Mouse (Mus musculus): ENCODE results near the gene Pcsk7. TPM values are rescaled to one million over a fixed set of nuclear protein-coding genes. Genes with fewer than 3 reads are reported as not detected.
A peak's percentile ranks its signal among the peaks of the same experiment; 100 is the strongest.

The Pcsk7 gene
- polyA plus RNA-seq, 1 experiment from 2014 or later: 8.4 TPM

GRCm38 (mm10) chr9:45942916-45943315 is 36.6 kb downstream of the Pcsk7 start:
- H3K27ac ChIP-seq (ENCODE audit: low read length): peak overlapping the region; percentile 26; the same call in 1 of the 2 replicates
- peaks cover 2% of the 10 kb centered on the region; the same call in 1 of the 2 replicates for H3K9me3 ChIP-seq (replicated peaks; ENCODE audit: control insufficient read depth, low read length)
- no peak overlapping the region for H3K4me3 ChIP-seq (ENCODE audit: low read depth, low read length)
- H3K4me2 ChIP-seq (ENCODE audit: low read depth, low read length): peak overlapping the region; percentile 28; the same call in 1 of the 2 replicates
- WGBS (ENCODE audit: insufficient replicate concordance): 38% methylated on average over 8 of the region's 8 CpGs
- peak; percentile 77 for ATAC-seq (ENCODE audit: low read depth)
- peaks cover 26% of the 10 kb centered on the region for H3K36me3 ChIP-seq (ENCODE audit: control insufficient read depth, insufficient read depth)
- no peak overlapping the region for H3K9ac ChIP-seq (ENCODE audit: low read depth, low read length)
- H3K27me3 ChIP-seq (ENCODE audit: control insufficient read depth, insufficient read depth, low read depth, low read length): no peaks in the 10 kb centered on the region
- peaks cover 34% of the 10 kb centered on the region for H3K4me1 ChIP-seq (ENCODE audit: control insufficient read depth, low read depth, low read length)

DNA sequence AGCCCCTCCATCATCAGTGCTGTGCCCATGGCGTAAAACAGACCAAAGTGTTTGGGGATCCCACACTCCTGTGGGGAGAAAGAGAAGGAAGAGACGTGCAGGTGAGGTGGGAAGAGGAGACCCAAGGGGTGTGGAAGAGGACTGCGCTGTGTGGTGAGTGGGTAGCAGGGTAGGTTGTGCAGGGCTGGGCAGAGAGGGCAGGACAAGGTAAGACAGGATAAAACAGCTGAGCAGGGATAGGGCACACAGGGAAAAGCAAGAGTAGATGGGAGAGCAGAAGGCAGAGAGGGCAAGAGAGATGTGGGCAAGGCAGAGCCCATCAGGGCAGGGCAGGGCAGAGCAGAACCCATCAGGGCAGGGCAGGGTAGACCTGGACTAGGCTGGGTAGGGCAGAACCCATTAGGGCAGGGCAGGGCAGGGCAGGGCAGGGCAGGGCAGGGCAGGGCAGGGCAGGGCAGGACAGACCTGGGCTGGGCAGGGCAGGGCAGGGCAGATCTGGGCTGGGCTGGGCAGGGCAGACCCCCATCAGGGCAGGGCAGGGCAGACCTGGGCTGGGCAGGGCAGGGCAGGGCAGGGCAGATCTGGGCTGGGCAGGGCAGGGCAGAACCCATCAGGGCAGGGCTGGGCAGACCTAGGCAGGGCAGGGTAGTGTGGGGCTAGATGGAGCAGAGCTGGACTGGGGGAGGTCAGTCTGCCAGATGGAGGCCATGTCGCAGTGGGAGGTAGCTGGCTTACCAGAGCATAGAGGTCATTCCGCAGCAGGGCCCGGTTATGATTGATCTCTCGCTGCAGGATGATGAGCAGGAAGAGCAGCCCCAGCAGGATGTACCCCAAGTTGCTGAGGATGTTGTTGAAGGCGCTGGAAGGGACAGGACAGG is 37.6 kb downstream of the Pcsk7 start:
- Histone ChIP-seq H3K4me1 (ENCODE audit: control insufficient read depth, low read depth, low read length) (peaks cover 34% of the 10 kb centered on the region), H3K9me3 (replicated peaks; ENCODE audit: control insufficient read depth, low read length) (peaks cover 2% of the 10 kb centered on the region; the same call in 1 of the 2 replicates), H3K36me3 (ENCODE audit: control insufficient read depth, insufficient read depth) (peaks cover 26% of the 10 kb centered on the region), H3K27me3 (ENCODE audit: control insufficient read depth, insufficient read depth, low read depth, low read length) (no peaks in the 10 kb centered on the region), H3K4me2 (ENCODE audit: low read depth, low read length) (no peak overlapping the region), H3K9ac (ENCODE audit: low read depth, low read length) (no peak overlapping the region), H3K27ac (ENCODE audit: low read length) (0 out of 2 replicates have a peak overlapping the region, but pooled peaks have one; percentile 26), H3K4me3 (ENCODE audit: low read depth, low read length) (no peak overlapping the region)
- 86% methylated on average over 8 of the region's 8 CpGs for WGBS (ENCODE audit: insufficient replicate concordance)
- ATAC-seq (ENCODE audit: low read depth): peak; percentile 62

- Histone ChIP-seq H3K4me1 (ENCODE audit: control insufficient read depth, low read depth, low read length) (peaks cover 34% of the 10 kb centered on the region), H3K4me2 (ENCODE audit: low read depth, low read length) (no peak overlapping the region), H3K9ac (ENCODE audit: low read depth, low read length) (no peak overlapping the region), H3K27ac (ENCODE audit: low read length) (no peak overlapping the region), H3K9me3 (replicated peaks; ENCODE audit: control insufficient read depth, low read length) (peaks cover 2% of the 10 kb centered on the region; the same call in 1 of the 2 replicates), H3K4me3 (ENCODE audit: low read depth, low read length) (no peak overlapping the region), H3K27me3 (ENCODE audit: control insufficient read depth, insufficient read depth, low read depth, low read length) (no peaks in the 10 kb centered on the region), H3K36me3 (ENCODE audit: control insufficient read depth, insufficient read depth) (peaks cover 31% of the 10 kb centered on the region)
- WGBS (ENCODE audit: insufficient replicate concordance): 36% methylated on average over 13 of the region's 13 CpGs
- no peak for ATAC-seq (ENCODE audit: low read depth)
These were observed 38.5 kb downstream of the Pcsk7 start for GRCm38 (mm10) chr9:45944506-45945400.

DNA sequence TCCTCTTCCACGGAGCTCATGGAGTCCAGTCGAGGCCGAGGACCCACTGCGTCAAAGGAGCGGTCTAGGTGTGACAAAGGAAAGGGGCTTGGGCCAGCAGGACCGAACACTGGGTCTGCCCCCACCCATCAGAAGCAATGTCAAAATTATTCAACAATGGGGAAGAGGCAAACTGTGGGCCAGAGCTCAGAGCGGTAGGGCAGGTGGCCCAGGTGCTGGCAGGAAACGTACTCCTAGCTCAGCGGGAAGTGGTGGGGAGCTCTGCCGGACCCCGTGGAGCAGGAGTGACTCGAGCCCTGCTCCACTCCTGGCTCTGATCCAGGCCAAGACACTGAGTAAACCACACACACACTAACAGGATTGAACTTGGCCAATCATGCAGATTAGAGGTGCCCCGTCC is 39.4 kb downstream of the Pcsk7 start:
- H3K27me3 ChIP-seq (ENCODE audit: control insufficient read depth, insufficient read depth, low read depth, low read length): no peaks in the 10 kb centered on the region
- no peak overlapping the region for H3K4me3 ChIP-seq (ENCODE audit: low read depth, low read length)
- peaks cover 35% of the 10 kb centered on the region for H3K36me3 ChIP-seq (ENCODE audit: control insufficient read depth, insufficient read depth)
- peaks cover 2% of the 10 kb centered on the region; the same call in 1 of the 2 replicates for H3K9me3 ChIP-seq (replicated peaks; ENCODE audit: control insufficient read depth, low read length)
- H3K27ac ChIP-seq (ENCODE audit: low read length): no peak overlapping the region
- WGBS (ENCODE audit: insufficient replicate concordance): 87% methylated on average over 13 of the region's 13 CpGs
- peaks cover 34% of the 10 kb centered on the region for H3K4me1 ChIP-seq (ENCODE audit: control insufficient read depth, low read depth, low read length)
- no peak for ATAC-seq (ENCODE audit: low read depth)
- H3K4me2 ChIP-seq (ENCODE audit: low read depth, low read length): no peak overlapping the region
- H3K9ac ChIP-seq (ENCODE audit: low read depth, low read length): no peak overlapping the region

GRCm38 (mm10) chr9:45946182-45946871 is 40.0 kb downstream of the Pcsk7 start:
- WGBS (ENCODE audit: insufficient replicate concordance): 87% methylated on average over 16 of the region's 16 CpGs
- H3K4me3 ChIP-seq (ENCODE audit: low read depth, low read length): no peak overlapping the region
- H3K4me1 ChIP-seq (ENCODE audit: control insufficient read depth, low read depth, low read length): peaks cover 33% of the 10 kb centered on the region
- H3K36me3 ChIP-seq (ENCODE audit: control insufficient read depth, insufficient read depth): peaks cover 39% of the 10 kb centered on the region
- ATAC-seq (ENCODE audit: low read depth): no peak
- no peak overlapping the region for H3K9ac ChIP-seq (ENCODE audit: low read depth, low read length)
- no peaks in the 10 kb centered on the region for H3K27me3 ChIP-seq (ENCODE audit: control insufficient read depth, insufficient read depth, low read depth, low read length)
- no peak overlapping the region for H3K27ac ChIP-seq (ENCODE audit: low read length)
- H3K4me2 ChIP-seq (ENCODE audit: low read depth, low read length): no peak overlapping the region
- peaks cover 2% of the 10 kb centered on the region; the same call in 1 of the 2 replicates for H3K9me3 ChIP-seq (replicated peaks; ENCODE audit: control insufficient read depth, low read length)

GRCm38 (mm10) chr9:45946872-45947183 is 40.5 kb downstream of the Pcsk7 start:
- no peak overlapping the region for H3K9ac ChIP-seq (ENCODE audit: low read depth, low read length)
- H3K4me2 ChIP-seq (ENCODE audit: low read depth, low read length): no peak overlapping the region
- ATAC-seq (ENCODE audit: low read depth): no peak
- no peaks in the 10 kb centered on the region for H3K27me3 ChIP-seq (ENCODE audit: control insufficient read depth, insufficient read depth, low read depth, low read length)
- H3K4me1 ChIP-seq (ENCODE audit: control insufficient read depth, low read depth, low read length): peaks cover 28% of the 10 kb centered on the region
- peaks cover 2% of the 10 kb centered on the region; the same call in 1 of the 2 replicates for H3K9me3 ChIP-seq (replicated peaks; ENCODE audit: control insufficient read depth, low read length)
- peaks cover 39% of the 10 kb centered on the region for H3K36me3 ChIP-seq (ENCODE audit: control insufficient read depth, insufficient read depth)
- no peak overlapping the region for H3K27ac ChIP-seq (ENCODE audit: low read length)
- no peak overlapping the region for H3K4me3 ChIP-seq (ENCODE audit: low read depth, low read length)
- 68% methylated on average over 10 of the region's 10 CpGs for WGBS (ENCODE audit: insufficient replicate concordance)

- Histone ChIP-seq H3K36me3 (ENCODE audit: control insufficient read depth, insufficient read depth) (peaks cover 23% of the 10 kb centered on the region), H3K27me3 (ENCODE audit: control insufficient read depth, insufficient read depth, low read depth, low read length) (no peaks in the 10 kb centered on the region), H3K4me3 (ENCODE audit: low read depth, low read length) (no peak overlapping the region), H3K27ac (ENCODE audit: low read length) (no peak overlapping the region), H3K9me3 (replicated peaks; ENCODE audit: control insufficient read depth, low read length) (no peaks in the 10 kb centered on the region), H3K4me1 (ENCODE audit: control insufficient read depth, low read depth, low read length) (peaks cover 23% of the 10 kb centered on the region), H3K9ac (ENCODE audit: low read depth, low read length) (no peak overlapping the region), H3K4me2 (ENCODE audit: low read depth, low read length) (no peak overlapping the region)
- WGBS (ENCODE audit: insufficient replicate concordance): 82% methylated on average over 4 of the region's 4 CpGs
- ATAC-seq (ENCODE audit: low read depth): no peak
These were observed 45.8 kb downstream of the Pcsk7 start for GRCm38 (mm10) chr9:45952057-45952456.

- Histone ChIP-seq H3K9ac (ENCODE audit: low read depth, low read length) (peak overlapping the region; percentile 21; the same call in 1 of the 2 replicates), H3K27ac (ENCODE audit: low read length) (no peak overlapping the region), H3K4me2 (ENCODE audit: low read depth, low read length) (peak overlapping the region; percentile 79; the same call in 1 of the 2 replicates), H3K36me3 (ENCODE audit: control insufficient read depth, insufficient read depth) (peaks cover 23% of the 10 kb centered on the region), H3K27me3 (ENCODE audit: control insufficient read depth, insufficient read depth, low read depth, low read length) (no peaks in the 10 kb centered on the region), H3K4me1 (ENCODE audit: control insufficient read depth, low read depth, low read length) (peaks cover 23% of the 10 kb centered on the region), H3K4me3 (ENCODE audit: low read depth, low read length) (peak overlapping the region; percentile 85; the same call in 1 of the 2 replicates), H3K9me3 (replicated peaks; ENCODE audit: control insufficient read depth, low read length) (no peaks in the 10 kb centered on the region)
- 74% methylated on average over 7 of the region's 7 CpGs for WGBS (ENCODE audit: insufficient replicate concordance)
- no peak for ATAC-seq (ENCODE audit: low read depth)
These were observed 46.6 kb downstream of the Pcsk7 start for GRCm38 (mm10) chr9:45952890-45953289.

Measured in liver, embryonic 16.5 days (tissue).